Mouse (Mus musculus) bone marrow macrophage, adult 2 months (primary cell): Measurements from ENCODE around the gene Uvrag.

ENCODE experiments used
- CTCF ChIP-seq: IDR thresholded peaks from 2 replicates; pipeline ENCODE4 v1.5.1; 2012; ENCODE audit warnings: low read depth, mild to moderate bottlenecking, low read length, moderate library complexity
- POLR2A ChIP-seq: IDR thresholded peaks from 2 replicates; pipeline ENCODE4 v1.6.1; 2012; ENCODE audit warnings: mild to moderate bottlenecking, low read depth, low read length, borderline replicate concordance

DNA sequence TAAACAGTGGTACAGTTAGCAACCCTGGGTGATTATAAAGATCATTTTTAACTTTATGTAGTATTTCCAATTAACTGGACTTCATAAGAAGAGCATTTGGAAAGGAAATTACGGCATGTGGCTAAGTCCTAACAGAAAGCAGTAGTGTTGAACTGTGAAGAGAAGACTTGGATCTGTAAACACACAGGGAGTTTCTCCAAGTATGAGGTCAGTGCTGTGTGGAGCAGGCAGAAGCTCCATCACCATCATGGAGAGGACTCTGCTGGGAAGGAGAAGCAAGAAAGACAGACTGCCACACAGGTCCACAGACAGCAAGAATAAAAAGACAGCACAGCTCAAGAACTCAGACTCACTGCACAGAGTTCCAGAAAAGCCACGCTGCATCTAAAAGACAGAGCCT lies 106.0 kb downstream of the Uvrag start:
- TF ChIP-seq POLR2A (no peak), CTCF (no peak)
